Mouse (Mus musculus) brain, adult 10 weeks (tissue): ENCODE data around the gene Cebpa. TPM values are rescaled to one million over a fixed set of nuclear protein-coding genes. Genes with fewer than 3 reads are reported as not detected.

Source experiments
- polyA plus RNA-seq: library from polyadenylated mRNA; stranded (reverse); fragments of 350-450 nt; fragmentation: Illumina TruSeq; extraction: RNeasy Lipid Tissue Mini Kit (QIAGEN cat#74804); gene quantifications from one replicate; pipeline ENCODE4 v1.2.3, GENCODE M21; 2015; ENCODE audit warnings: low read depth, low replicate concordance

Cebpa gene
- polyA plus RNA-seq = 5.7 TPM

DNA sequence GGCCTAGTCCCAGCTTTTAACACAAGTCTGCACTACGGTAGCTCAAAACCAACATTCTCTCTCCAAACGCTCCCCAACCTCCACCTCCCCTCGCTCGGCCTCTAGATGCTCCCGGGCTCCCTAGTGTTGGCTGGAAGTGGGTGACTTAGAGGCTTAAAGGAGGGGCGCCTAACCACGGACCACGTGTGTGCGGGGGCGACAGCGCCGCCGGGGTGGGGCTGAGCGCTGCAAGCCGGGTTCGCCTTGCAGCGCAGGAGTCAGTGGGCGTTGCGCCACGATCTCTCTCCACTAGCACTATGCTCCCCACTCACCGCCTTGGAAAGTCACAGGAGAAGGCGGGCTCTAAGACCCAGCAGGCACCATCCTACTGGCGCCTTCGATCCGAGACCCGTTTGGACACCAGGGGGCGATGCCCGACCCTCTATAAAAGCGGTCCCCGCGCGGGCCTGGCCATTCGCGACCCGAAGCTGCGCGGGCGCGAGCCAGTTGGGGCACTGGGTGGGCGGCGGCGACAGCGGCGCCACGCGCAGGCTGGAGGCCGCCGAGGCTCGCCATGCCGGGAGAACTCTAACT, at the start of gene Cebpa:
Gene Cebpa (plus strand): TSS at position 453 of the 573 bp plus-strand sequence.

Other genes starting within 250 kb of the Cebpa start
- gene Pepd, start 206.9 kb upstream of the Cebpa start, polyA plus RNA-seq = 33.4 TPM
- 24.3 TPM for gene Cebpg, start 62.7 kb upstream of the Cebpa start, polyA plus RNA-seq
- gene Slc7a10, start 67.1 kb downstream of the Cebpa start, polyA plus RNA-seq = 44.1 TPM
- 56.0 TPM for gene Lrp3, start 96.2 kb downstream of the Cebpa start, polyA plus RNA-seq
- 17.5 TPM for gene Gpatch1, start 199.1 kb downstream of the Cebpa start, polyA plus RNA-seq
- 5.9 TPM for gene Rhpn2, start 214.9 kb downstream of the Cebpa start, polyA plus RNA-seq